Mouse (Mus musculus) sigmoid colon, adult 10 weeks (tissue): Measurements from ENCODE around the gene Bhlhe40. TPM values are rescaled to one million over a fixed set of nuclear protein-coding genes. Genes with fewer than 3 reads are reported as not detected.

ENCODE experiments used
- polyA plus RNA-seq: library from polyadenylated mRNA; stranded (reverse); fragments of 350-450 nt; fragmentation: Illumina TruSeq; extraction: RNeasy Lipid Tissue Mini Kit (QIAGEN cat#74804); gene quantifications from one replicate; pipeline ENCODE4 v1.2.3, GENCODE M21; 2014; ENCODE audit warnings: low read depth, low replicate concordance

The Bhlhe40 gene
- 62.3 TPM for polyA plus RNA-seq

DNA sequence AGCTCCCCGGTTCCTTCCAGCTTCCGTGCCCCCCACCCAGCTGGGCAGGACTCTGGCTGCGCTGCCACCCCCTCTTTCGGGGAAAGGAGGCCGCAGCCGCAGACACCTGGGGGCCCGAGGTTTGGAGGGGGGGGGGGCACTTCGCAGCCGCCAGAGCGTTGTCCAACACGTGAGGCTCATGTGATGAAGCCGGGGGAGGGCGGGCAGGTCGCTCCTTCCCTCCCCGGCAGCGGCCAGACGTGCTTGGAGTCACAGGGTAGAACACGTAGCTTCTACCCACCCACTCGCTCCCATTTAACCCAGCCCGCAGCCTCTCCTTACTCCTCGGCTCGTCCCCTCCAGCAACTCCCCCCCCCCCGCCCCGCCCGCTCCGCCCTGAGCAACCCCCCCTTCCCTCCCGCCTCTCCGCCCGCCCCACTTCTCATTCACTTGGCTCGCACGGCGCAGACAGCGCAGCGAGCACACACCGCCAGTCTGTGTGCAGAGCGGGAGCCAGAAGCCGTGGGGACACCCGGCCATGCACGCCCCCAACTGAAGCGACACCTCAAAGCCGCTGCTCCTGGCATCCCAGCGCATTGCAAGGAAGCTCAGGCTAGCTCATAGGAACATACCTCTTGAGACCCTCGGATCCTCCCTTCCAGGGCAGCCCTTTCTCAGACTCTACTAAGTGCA lies at the start of gene Bhlhe40:
Bhlhe40 (plus strand) TSS at position 424 of the 672 bp plus-strand sequence.

Other genes with a start within 250 kb of the Bhlhe40 start
- 218 TPM for gene Arl8b, start 122.5 kb downstream of the Bhlhe40 start, polyA plus RNA-seq
- 240 TPM for gene Edem1, start 168.0 kb downstream of the Bhlhe40 start, polyA plus RNA-seq